Mouse (Mus musculus): ENCODE measurements around the gene Lmln.

DNA sequence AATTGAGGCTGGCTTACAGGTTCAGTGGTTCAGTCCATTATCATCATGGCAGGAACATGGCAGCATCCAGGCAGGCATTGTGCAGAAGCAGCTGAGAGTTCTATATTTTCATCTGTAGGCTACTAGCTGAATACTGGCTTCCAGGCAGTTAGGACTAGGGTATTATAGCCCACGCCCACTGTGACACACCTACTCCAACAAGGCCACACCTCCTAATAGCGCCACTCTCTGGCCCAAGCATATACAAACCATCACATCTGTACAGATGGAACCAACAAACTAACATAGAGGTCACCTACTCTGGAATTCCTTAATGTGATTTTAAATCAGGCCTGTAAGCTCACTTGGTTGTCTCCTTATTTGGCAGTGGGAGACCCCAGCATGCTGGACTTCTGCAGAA lies 13.6 kb upstream of the Lmln start:
- TF ChIP-seq RAD21 (IDR thresholded peaks at IDR 0.05; ENCODE audit: low read depth, low read length) = no peak
- TF ChIP-seq UBTF (IDR thresholded peaks at IDR 0.05; ENCODE audit: borderline replicate concordance, insufficient read depth, low read depth, low read length) = no peak
- TF ChIP-seq CTCF (IDR thresholded peaks at IDR 0.05 in 2 of 3, conservative IDR thresholded peaks at IDR 0.05 in 1 of 3; ENCODE audit: control insufficient read depth in 1 of 3, insufficient read depth in 1 of 3, low read depth in 2 of 3, low read length in 3 of 3, poor library complexity in 1 of 3, severe bottlenecking in 1 of 3) = no peak
- no peak for TF ChIP-seq POLR2A (IDR thresholded peaks at IDR 0.05; ENCODE audit: control insufficient read depth in 1 of 2, insufficient read depth in 1 of 2, low read depth in 1 of 2, low read length in 2 of 2, poor library complexity in 1 of 2)
- no peak for TF ChIP-seq ZMIZ1 (IDR thresholded peaks at IDR 0.05; ENCODE audit: low read depth, low read length)
